Mouse (Mus musculus) embryonic fibroblast, embryonic 13.5 days (primary cell): ENCODE measurements around the gene Prnd.

ENCODE experiments used
- CTCF ChIP-seq: IDR thresholded peaks from 2 replicates; pipeline ENCODE4 v1.5.1; 2011; ENCODE audit warnings: mild to moderate bottlenecking, control low read depth, low read length, moderate library complexity, borderline replicate concordance; ENCODE audit not compliant: insufficient read depth
- POLR2A ChIP-seq: IDR thresholded peaks from 2 replicates; pipeline ENCODE4 v1.6.1; 2011; ENCODE audit warnings: low read depth, mild to moderate bottlenecking, control low read depth, low read length, moderate library complexity

GRCm38 (mm10) chr2:132001696-132002334 lies 51.2 kb downstream of the Prnd start:
- TF ChIP-seq CTCF: no peak
- no peak for TF ChIP-seq POLR2A
